Mouse (Mus musculus): ENCODE measurements around the gene Haus8.

DNA sequence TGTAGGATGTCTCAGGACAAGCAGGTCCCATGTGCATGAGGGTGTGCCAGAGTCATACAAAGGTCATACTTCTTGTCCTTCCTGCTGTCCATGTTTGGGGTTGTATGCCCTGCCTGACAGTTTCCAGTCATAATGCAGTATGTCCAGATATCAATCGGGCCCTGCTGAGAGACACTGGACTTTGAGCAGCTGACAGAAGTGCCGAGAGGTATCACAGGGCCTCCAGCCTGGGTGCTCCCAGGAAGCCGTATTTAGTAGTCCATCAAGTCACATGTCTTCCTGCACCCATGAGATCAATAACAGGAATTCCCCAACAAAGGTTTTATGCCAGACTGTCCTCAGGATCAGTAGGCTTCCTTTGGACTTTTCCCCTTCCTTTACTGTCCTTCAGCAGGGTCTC, 27.0 kb upstream of the Haus8 start:
- no peak for TF ChIP-seq TAL1 (IDR thresholded peaks at IDR 0.05; ENCODE audit: low read length)
- no peak for TF ChIP-seq GATA1 (IDR thresholded peaks at IDR 0.05; ENCODE audit: low read length)
